Mouse (Mus musculus) hindbrain, embryonic 10.5 days (tissue): ENCODE results near the gene Krt34. TPM values are rescaled to one million over a fixed set of nuclear protein-coding genes. Genes with fewer than 3 reads are reported as not detected.

ENCODE experiments used
- DNase-seq: peaks from one replicate; pipeline ENCODE4 v3.0.0-alpha.2; 2017; ENCODE audit warnings: low spot score
- H3K27ac ChIP-seq: fragments of 300-500 bp; sonication (generic); 2 replicates; pipeline ENCODE4 v1.5.1; 2016; ENCODE audit warnings: mild to moderate bottlenecking, moderate library complexity
- H3K27me3 ChIP-seq: fragments of 300-500 bp; sonication (generic); 2 replicates; pipeline ENCODE4 v1.6.1; 2016; ENCODE audit warnings: mild to moderate bottlenecking; ENCODE audit not compliant: poor library complexity, insufficient read depth, severe bottlenecking
- H3K36me3 ChIP-seq: fragments of 300-500 bp; sonication (generic); 2 replicates; pipeline ENCODE4 v1.6.1; 2016; ENCODE audit warnings: mild to moderate bottlenecking, moderate library complexity
- H3K4me1 ChIP-seq: fragments of 300-500 bp; sonication (generic); replicated peaks from 2 replicates; pipeline ENCODE4 v1.6.1; 2016; ENCODE audit warnings: mild to moderate bottlenecking
- H3K4me3 ChIP-seq: fragments of 300-500 bp; sonication (generic); 2 replicates; pipeline ENCODE4 v1.5.1; 2016; ENCODE audit warnings: mild to moderate bottlenecking, moderate library complexity
- H3K9me3 ChIP-seq: fragments of 300-500 bp; sonication (generic); 2 replicates; pipeline ENCODE4 v1.6.1; 2016; ENCODE audit warnings: mild to moderate bottlenecking, moderate library complexity
- WGBS: fragments of 180-500 bp; shearing (Covaris S2); methylation state at CpG from one replicate; pipeline ENCODE4 v1.1.7; 2016; 5-methylcytosine and 5-hydroxymethylcytosine counted together
- polyA plus RNA-seq: library from polyadenylated mRNA; unstranded; fragments of >200 nt; fragmentation: Nextera tagmentation; extraction: Ambion mirVana; gene quantifications from 2 replicates; pipeline ENCODE4 v1.2.1, GENCODE M21; 2016

Gene Krt34
- polyA plus RNA-seq, 1 experiment from 2014 or later: not detected

DNA sequence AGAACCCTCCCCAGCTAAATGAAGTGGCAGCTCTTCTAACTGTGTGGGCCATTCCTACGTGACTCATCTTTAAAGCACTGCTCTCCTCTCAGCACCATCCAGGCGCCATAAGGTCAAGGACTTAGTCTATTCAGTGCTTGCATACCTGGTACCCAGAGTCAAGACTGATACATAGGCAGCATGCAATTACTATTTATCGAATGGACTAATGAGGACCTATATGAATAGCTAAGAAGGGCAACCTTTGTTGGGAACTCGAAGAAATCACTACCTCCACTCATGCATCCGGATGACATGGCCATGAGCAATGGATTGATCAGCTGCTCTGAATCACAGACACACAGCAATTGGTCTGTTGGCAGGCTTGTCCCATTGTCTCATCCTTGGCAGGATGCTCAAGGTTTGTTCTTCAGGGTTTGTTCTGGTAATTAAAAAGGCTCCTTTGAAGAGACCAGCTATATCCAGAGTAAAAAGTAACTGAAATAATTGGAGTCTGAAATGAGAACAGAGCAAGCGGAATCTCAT lies 51.4 kb downstream of the Krt34 start:
- DNase-seq: no peak
- Histone ChIP-seq H3K36me3 (no peaks in the 10 kb centered on the region), H3K4me1 (peaks cover 7% of the 10 kb centered on the region), H3K9me3 (no peaks in the 10 kb centered on the region), H3K27me3 (peaks cover 27% of the 10 kb centered on the region), H3K27ac (no peak overlapping the region), H3K4me3 (no peak overlapping the region)
- 89% methylated on average over 6 of the region's 6 CpGs for WGBS

DNA sequence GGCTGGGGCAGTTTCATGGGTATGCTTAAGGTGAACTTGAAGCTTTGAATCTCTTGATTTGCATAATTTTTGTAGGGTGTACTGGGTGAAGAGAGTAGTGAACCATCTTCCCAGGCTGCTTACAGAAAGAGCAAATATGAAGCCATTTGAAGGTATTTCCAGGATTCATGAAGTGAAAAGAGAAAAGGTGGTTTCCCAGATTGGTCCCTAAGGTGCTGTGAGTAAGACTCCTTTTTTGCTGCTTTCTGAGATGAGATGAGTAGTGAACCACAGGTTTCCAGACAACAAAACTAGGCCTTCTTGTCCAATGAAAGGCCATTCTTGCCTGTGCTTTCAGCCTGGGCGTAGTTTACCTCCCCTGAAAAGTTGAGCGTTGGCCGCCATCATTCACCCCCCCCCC lies 52.8 kb downstream of the Krt34 start:
- Histone ChIP-seq H3K36me3 (no peaks in the 10 kb centered on the region), H3K4me1 (peaks cover 4% of the 10 kb centered on the region), H3K4me3 (no peak overlapping the region), H3K27ac (no peak overlapping the region), H3K9me3 (no peaks in the 10 kb centered on the region), H3K27me3 (peaks cover 15% of the 10 kb centered on the region)
- no peak for DNase-seq
- WGBS: 90% methylated on average over 3 of the region's 3 CpGs

Other genes with a start within 250 kb of the Krt34 start
- not detected in 2 replicates for gene Gm11596, start 248.1 kb downstream of the Krt34 start, polyA plus RNA-seq
- not detected in 2 replicates for gene Gm11569, start 242.6 kb downstream of the Krt34 start, polyA plus RNA-seq
- gene Gm11554, start 237.1 kb downstream of the Krt34 start, polyA plus RNA-seq: not detected in 2 replicates
- gene Krtap4-13, start 231.7 kb downstream of the Krt34 start, polyA plus RNA-seq: not detected in 2 replicates
- gene Gm11564, start 225.9 kb downstream of the Krt34 start, polyA plus RNA-seq: not detected in 2 replicates
- not detected in 2 replicates for gene 2300003K06Rik, start 203.5 kb downstream of the Krt34 start, polyA plus RNA-seq
- not detected in 2 replicates for gene Krtap4-16, start 189.9 kb downstream of the Krt34 start, polyA plus RNA-seq
- not detected in 2 replicates for gene Gm11568, start 183.6 kb downstream of the Krt34 start, polyA plus RNA-seq
- gene Gm11559, start 177.1 kb downstream of the Krt34 start, polyA plus RNA-seq: not detected in 2 replicates
- not detected in 2 replicates for gene Krtap9-1, start 168.2 kb downstream of the Krt34 start, polyA plus RNA-seq
- not detected in 2 replicates for gene Gm11567, start 162.4 kb downstream of the Krt34 start, polyA plus RNA-seq
- not detected in 2 replicates for gene Krtap31-1, start 133.6 kb downstream of the Krt34 start, polyA plus RNA-seq
- not detected in 2 replicates for gene Gm11565, start 126.8 kb downstream of the Krt34 start, polyA plus RNA-seq
- gene Krtap31-2, start 105.3 kb downstream of the Krt34 start, polyA plus RNA-seq: not detected in 2 replicates
- gene Krtap9-5, start 93.1 kb downstream of the Krt34 start, polyA plus RNA-seq: not detected in 2 replicates
- gene Krtap29-1, start 62.5 kb downstream of the Krt34 start, polyA plus RNA-seq: not detected in 2 replicates
- gene Krtap16-1, start 55.0 kb downstream of the Krt34 start, polyA plus RNA-seq: not detected in 2 replicates
- gene Krtap17-1, start 47.6 kb downstream of the Krt34 start, polyA plus RNA-seq: not detected in 2 replicates
- gene Krt33a, start 25.3 kb downstream of the Krt34 start, polyA plus RNA-seq: not detected in 2 replicates
- gene Krt33b, start 11.7 kb downstream of the Krt34 start, polyA plus RNA-seq: not detected in 2 replicates
- not detected in 2 replicates for gene Krt31, start 9.0 kb upstream of the Krt34 start, polyA plus RNA-seq
- not detected in 2 replicates for gene Krt32, start 46.7 kb upstream of the Krt34 start, polyA plus RNA-seq
- not detected in 2 replicates for gene Krt35, start 54.7 kb upstream of the Krt34 start, polyA plus RNA-seq
- gene Krt36, start 64.1 kb upstream of the Krt34 start, polyA plus RNA-seq: not detected in 2 replicates
- 0.43 TPM in 1 of 2 replicates, not detected in the other for gene Krt13, start 80.0 kb upstream of the Krt34 start, polyA plus RNA-seq
- gene Krt15, start 94.4 kb upstream of the Krt34 start, polyA plus RNA-seq: 0.73 and 2.9 TPM in 2 replicates
- 11.4 and 12.7 TPM in 2 replicates for gene Krt19, start 107.1 kb upstream of the Krt34 start, polyA plus RNA-seq
- not detected in 2 replicates for gene Krt9, start 151.7 kb upstream of the Krt34 start, polyA plus RNA-seq
- 1.5 and 1.9 TPM in 2 replicates for gene Krt14, start 166.0 kb upstream of the Krt34 start, polyA plus RNA-seq
- not detected in 2 replicates for gene Krt16, start 207.3 kb upstream of the Krt34 start, polyA plus RNA-seq
- gene Krt17, start 219.5 kb upstream of the Krt34 start, polyA plus RNA-seq: 0.16 TPM in 1 of 2 replicates, not detected in the other
- not detected in 2 replicates for gene Krt42, start 228.3 kb upstream of the Krt34 start, polyA plus RNA-seq